In the genomic region with DNA sequence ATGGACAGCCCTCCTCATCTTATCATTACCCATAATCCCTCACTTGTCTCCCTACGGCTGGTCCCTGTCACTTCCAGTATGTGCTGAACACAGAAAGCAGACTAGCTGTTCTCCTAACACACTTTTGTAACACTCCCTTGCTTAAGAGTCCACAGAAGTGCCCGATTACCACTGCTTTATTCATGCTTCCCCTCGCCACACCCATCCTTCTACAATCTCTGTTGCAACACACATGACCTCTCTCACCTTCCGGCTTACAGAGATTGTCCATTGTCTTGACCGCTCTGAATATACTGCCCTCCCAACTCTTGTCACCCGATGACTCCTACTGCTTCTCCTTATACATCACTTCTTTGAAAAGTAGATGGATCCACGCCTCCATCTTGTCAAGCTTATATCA, we compare ENCODE assay signal across 23 mouse cellular contexts.
DNase-seq lines count a peak whose midpoint lies in the region; ATAC-seq and TF ChIP-seq lines count a peak whose summit lies in the region.
"Had no signal": no experiment of that assay in that cellular context is flagged by ENCODE, and none has a peak within 500 bp of the region (broad histone marks: within the 10 kb centered on the region; RNA-seq: fewer than 3 reads in every experiment).

No protein-coding gene starts in this region.

- no peaks in the 10 kb centered on the region for H3K4me1 ChIP-seq in heart, embryonic 11.5 days (ENCODE audit: control insufficient read depth, insufficient read depth, low read length)
- H3K4me1 ChIP-seq in heart, embryonic 12.5 days (replicated peaks), result peaks cover 23% of the 10 kb centered on the region
- H3K4me1 ChIP-seq in lung, postnatal 0 days (ENCODE audit: insufficient read depth, low read depth, low read length), result peaks cover 4% of the 10 kb centered on the region; the same call in 1 of the 2 replicates
- H3K4me1 ChIP-seq: forebrain, embryonic 13.5 days; midbrain, embryonic 10.5 days; neural tube, embryonic 13.5 days had no signal

- H3K4me2 ChIP-seq in heart, embryonic 11.5 days, result no peak overlapping the region
- no peak overlapping the region for H3K4me2 ChIP-seq in heart, embryonic 12.5 days
- no peak overlapping the region for H3K4me2 ChIP-seq in lung, postnatal 0 days (replicated peaks; ENCODE audit: low read depth, low read length)
- H3K4me2 ChIP-seq: forebrain, embryonic 13.5 days; hindbrain, embryonic 14.5 days; lung, embryonic 15.5 days; neural tube, embryonic 13.5 days had no signal

- H3K4me3 ChIP-seq in heart, embryonic 11.5 days (ENCODE audit: low read depth, low read length), result no peak overlapping the region
- H3K4me3 ChIP-seq in heart, embryonic 12.5 days, result no peak overlapping the region
- H3K4me3 ChIP-seq in lung, postnatal 0 days (ENCODE audit: low read depth, low read length), result no peak overlapping the region
- H3K4me3 ChIP-seq in left cerebral cortex, adult 2 months, result no peak overlapping the region
- H3K4me3 ChIP-seq: embryonic facial prominence, embryonic 10.5 days; forebrain, embryonic 13.5 days; heart, adult 2 months; lung, embryonic 15.5 days; midbrain, embryonic 10.5 days; neural tube, embryonic 13.5 days had no signal

- TF ChIP-seq EP300 in lung, postnatal 0 days (IDR thresholded peaks at IDR 0.05), result peak; percentile 61; the same call in 1 of the 2 replicates

- intact Hi-C loops in left cerebral cortex, adult 2 months (cut with DNase I), result loop anchor here (5.0 kb wide), 1 partner anchor 132 kb away; a partner anchor contains a TSS

- H3K9ac ChIP-seq in heart, embryonic 11.5 days (ENCODE audit: low read depth, low read length), result no peak overlapping the region
- no peak overlapping the region for H3K9ac ChIP-seq in heart, embryonic 12.5 days
- H3K9ac ChIP-seq in lung, postnatal 0 days (replicated peaks; ENCODE audit: low read depth), result no peak overlapping the region
- H3K9ac ChIP-seq: forebrain, embryonic 13.5 days; hindbrain, embryonic 14.5 days; lung, embryonic 15.5 days; neural tube, embryonic 13.5 days had no signal

- ATAC-seq in heart, embryonic 11.5 days (replicated peaks; ENCODE audit: insufficient number of reproducible peaks, low FRiP score, low TSS enrichment), result 0 out of 2 replicates have a peak, but pooled peaks have one; percentile 42
- ATAC-seq in heart, embryonic 12.5 days (ENCODE audit: insufficient number of reproducible peaks, low FRiP score), result no peak
- ATAC-seq in lung, postnatal 0 days, result peak; percentile 51
- peak; percentile 83 for ATAC-seq in megakaryocyte progenitor cell, adult 5-6 weeks (replicated peaks; ENCODE audit: poor library complexity)
- ATAC-seq: forebrain, embryonic 13.5 days had no signal

- H3K27me3 ChIP-seq in heart, embryonic 11.5 days (ENCODE audit: control insufficient read depth, insufficient read depth, low read length), result no peaks in the 10 kb centered on the region
- no peaks in the 10 kb centered on the region for H3K27me3 ChIP-seq in heart, embryonic 12.5 days (replicated peaks)
- no peaks in the 10 kb centered on the region for H3K27me3 ChIP-seq in lung, postnatal 0 days (replicated peaks; ENCODE audit: insufficient read depth, low read length)
- H3K27me3 ChIP-seq: forebrain, embryonic 13.5 days; lung, embryonic 15.5 days; neural tube, embryonic 13.5 days had no signal

- no peak overlapping the region for H3K27ac ChIP-seq in heart, embryonic 11.5 days (ENCODE audit: low read depth, low read length)
- H3K27ac ChIP-seq in heart, embryonic 12.5 days (ENCODE audit: poor library complexity, severe bottlenecking), result no peak overlapping the region
- no peak overlapping the region for H3K27ac ChIP-seq in lung, postnatal 0 days (ENCODE audit: low read length)
- no peak overlapping the region for H3K27ac ChIP-seq in left cerebral cortex, adult 2 months
- H3K27ac ChIP-seq: embryonic facial prominence, embryonic 10.5 days; forebrain, embryonic 13.5 days; heart, adult 2 months; hindbrain, embryonic 14.5 days; lung, embryonic 15.5 days; midbrain, embryonic 10.5 days; neural tube, embryonic 13.5 days had no signal

- DNase-seq in R1 (ENCODE audit: low read depth, low spot score), result peak; percentile 29
- peak; percentile 65 for DNase-seq in lung, postnatal 0 days (ENCODE audit: low spot score)
- no peak for DNase-seq in frontal cortex, postnatal 36 days (ENCODE audit: low spot score in 2 of 2)
- DNase-seq in cerebellum, postnatal 36 days, result no peak
- no peak for DNase-seq in left cerebral cortex, adult 2 months (ENCODE audit: extremely low spot score in 1 of 2, low spot score in 2 of 2)
- DNase-seq: adrenal gland, postnatal 36 days; cerebellum, adult 11-12 months; cerebellum, postnatal 25 days; gastrocnemius, postnatal 10 days; heart, postnatal 14 days; kidney, adult 8-10 months; kidney, postnatal 25 days had no signal

- H3K9me3 ChIP-seq in heart, embryonic 11.5 days (replicated peaks; ENCODE audit: control insufficient read depth, low read length), result peaks cover 6% of the 10 kb centered on the region
- peaks cover 8% of the 10 kb centered on the region for H3K9me3 ChIP-seq in heart, embryonic 12.5 days (replicated peaks)
- H3K9me3 ChIP-seq in lung, postnatal 0 days (ENCODE audit: low read length), result 0 out of 2 replicates have a peak, but pooled peaks cover 2% of the 10 kb centered on the region
- H3K9me3 ChIP-seq: embryonic facial prominence, embryonic 10.5 days; forebrain, embryonic 13.5 days; G1E; lung, embryonic 15.5 days had no signal

- WGBS in heart, embryonic 11.5 days (ENCODE audit: insufficient replicate concordance), result 53% methylated on average over 7 of the region's 7 CpGs
- 50% methylated on average over 7 of the region's 7 CpGs for WGBS in heart, embryonic 12.5 days
- WGBS in lung, postnatal 0 days, result 60% methylated on average over 7 of the region's 7 CpGs

- no peak for TF ChIP-seq CTCF in lung, postnatal 0 days (IDR thresholded peaks at IDR 0.05)
- no peak for TF ChIP-seq CTCF in left cerebral cortex, adult 2 months (IDR thresholded peaks at IDR 0.05)

- no peaks in the 10 kb centered on the region for H3K36me3 ChIP-seq in heart, embryonic 11.5 days (ENCODE audit: control insufficient read depth, insufficient read depth, low read length)
- H3K36me3 ChIP-seq in heart, embryonic 12.5 days, result no peaks in the 10 kb centered on the region
- H3K36me3 ChIP-seq in lung, postnatal 0 days (ENCODE audit: insufficient read depth, low read length), result no peaks in the 10 kb centered on the region
- H3K36me3 ChIP-seq: embryonic facial prominence, embryonic 10.5 days; G1E; lung, embryonic 15.5 days; midbrain, embryonic 10.5 days; neural tube, embryonic 13.5 days had no signal

Comparison
In these comparisons a context has a peak if more than half of its experiments do, and no peak if none do; other contexts are left out.
1. DNase-seq: peak in R1 (single experiment) and lung, postnatal 0 days (single experiment); none in frontal cortex, postnatal 36 days (0 of 2), cerebellum, postnatal 36 days (0 of 2) and left cerebral cortex, adult 2 months (0 of 2).